Mouse (Mus musculus): ENCODE measurements around the gene B3galt6. TPM values are rescaled to one million over a fixed set of nuclear protein-coding genes. Genes with fewer than 3 reads are reported as not detected.

Gene B3galt6
- polyA plus RNA-seq, 1 experiment from 2014 or later = 14.5 TPM

DNA sequence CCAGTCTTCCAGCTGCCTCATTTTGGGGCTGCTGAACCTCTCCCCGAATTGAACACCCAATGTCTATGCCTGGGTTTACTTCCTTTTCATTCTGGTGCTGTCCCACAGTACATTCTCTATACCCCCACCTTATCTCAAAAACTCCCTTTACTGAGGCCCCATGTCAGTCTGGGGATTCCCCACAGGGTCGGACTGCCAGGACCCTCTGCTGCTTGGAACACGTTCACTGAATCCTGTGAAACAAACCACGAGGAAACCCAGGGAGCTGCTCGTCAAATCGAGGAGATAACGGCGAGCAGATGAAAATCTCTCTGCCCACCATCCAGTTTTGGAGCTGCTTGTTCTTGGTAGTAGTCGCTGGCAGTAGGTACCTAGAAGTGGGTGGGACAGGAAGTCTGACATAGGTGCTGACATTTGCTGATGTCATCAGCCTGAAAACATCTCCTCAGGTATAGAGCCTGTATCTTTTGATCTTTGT lies 29.5 kb upstream of the B3galt6 start:
- 73% methylated on average over 9 of the region's 9 CpGs for WGBS
- H3K4me1 ChIP-seq (replicated peaks; ENCODE audit: insufficient read depth, low read length) = peaks cover 7% of the 10 kb centered on the region; the same call in 1 of the 2 replicates

DNA sequence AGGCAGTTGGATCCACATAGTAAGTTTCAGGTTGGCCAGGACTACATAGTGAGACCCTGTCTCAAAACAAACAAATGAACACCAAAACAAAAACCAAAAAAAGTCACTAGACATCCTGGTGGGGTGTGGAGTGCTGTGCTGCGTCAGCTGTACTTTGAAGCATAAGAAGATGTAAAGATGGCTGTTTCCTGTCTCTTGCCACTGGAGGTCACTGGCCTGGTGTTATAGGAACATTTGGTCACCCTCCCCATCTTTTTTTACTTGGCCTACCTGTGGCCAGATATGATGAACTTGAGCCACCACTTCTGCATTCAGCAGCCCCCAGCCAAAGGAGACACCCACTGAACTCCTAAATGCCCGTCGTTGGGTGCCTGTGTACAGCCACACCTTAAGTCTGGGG lies 28.9 kb upstream of the B3galt6 start:
- Histone ChIP-seq H3K27ac (no peak overlapping the region), H3K36me3 (ENCODE audit: insufficient read depth, low read length) (no peaks in the 10 kb centered on the region), H3K27me3 (ENCODE audit: insufficient read depth, low read length) (no peaks in the 10 kb centered on the region), H3K9ac (ENCODE audit: low read depth, low read length) (no peak overlapping the region), H3K9me3 (replicated peaks; ENCODE audit: low read length) (no peaks in the 10 kb centered on the region), H3K4me1 (replicated peaks; ENCODE audit: insufficient read depth, low read length) (peaks cover 7% of the 10 kb centered on the region; the same call in 1 of the 2 replicates), H3K4me2 (ENCODE audit: low read length) (no peak overlapping the region), H3K4me3 (replicated peaks; ENCODE audit: low read depth, low read length) (no peak overlapping the region)
- ATAC-seq (replicated peaks; ENCODE audit: low FRiP score, low read depth) (no peak), DNase-seq (ENCODE audit: low spot score) (no peak)
- TF ChIP-seq CTCF (IDR thresholded peaks at IDR 0.05; ENCODE audit: low read depth) = no peak
- 68% methylated on average over 3 of the region's 3 CpGs for WGBS

More for the DNA sequence above, 29.5 kb upstream of the B3galt6 start:
- H3K27ac ChIP-seq = no peak overlapping the region
- H3K36me3 ChIP-seq (ENCODE audit: insufficient read depth, low read length) = no peaks in the 10 kb centered on the region
- DNase-seq (ENCODE audit: low spot score) = no peak
- H3K9me3 ChIP-seq (replicated peaks; ENCODE audit: low read length) = no peaks in the 10 kb centered on the region
- ATAC-seq (replicated peaks; ENCODE audit: low FRiP score, low read depth) = no peak
- H3K4me2 ChIP-seq (ENCODE audit: low read length) = no peak overlapping the region
- H3K27me3 ChIP-seq (ENCODE audit: insufficient read depth, low read length) = no peaks in the 10 kb centered on the region
- TF ChIP-seq CTCF (IDR thresholded peaks at IDR 0.05; ENCODE audit: low read depth) = no peak
- H3K9ac ChIP-seq (ENCODE audit: low read depth, low read length) = no peak overlapping the region
- H3K4me3 ChIP-seq (replicated peaks; ENCODE audit: low read depth, low read length) = no peak overlapping the region

DNA sequence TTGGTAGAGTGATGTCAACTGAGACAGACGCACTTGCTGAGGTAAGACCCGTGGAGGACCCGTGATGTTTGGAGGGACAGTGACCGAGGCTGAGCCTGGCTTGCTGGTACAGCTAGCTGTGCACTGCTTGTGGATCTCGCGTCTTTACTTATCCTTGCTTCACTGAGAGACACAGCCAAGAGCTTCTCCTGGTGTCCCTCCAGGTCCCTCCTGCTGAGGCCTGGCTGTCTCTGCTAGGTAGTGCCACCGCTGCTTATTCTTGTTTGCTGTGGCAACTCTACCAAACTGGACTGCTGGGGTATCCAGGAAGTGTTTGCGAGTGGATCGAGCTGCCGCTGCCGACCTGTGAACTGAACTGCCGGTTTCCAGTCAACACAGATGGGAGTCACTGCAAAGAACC lies 27.3 kb upstream of the B3galt6 start:
- no peaks in the 10 kb centered on the region for H3K4me1 ChIP-seq (replicated peaks; ENCODE audit: insufficient read depth, low read length)

DNA sequence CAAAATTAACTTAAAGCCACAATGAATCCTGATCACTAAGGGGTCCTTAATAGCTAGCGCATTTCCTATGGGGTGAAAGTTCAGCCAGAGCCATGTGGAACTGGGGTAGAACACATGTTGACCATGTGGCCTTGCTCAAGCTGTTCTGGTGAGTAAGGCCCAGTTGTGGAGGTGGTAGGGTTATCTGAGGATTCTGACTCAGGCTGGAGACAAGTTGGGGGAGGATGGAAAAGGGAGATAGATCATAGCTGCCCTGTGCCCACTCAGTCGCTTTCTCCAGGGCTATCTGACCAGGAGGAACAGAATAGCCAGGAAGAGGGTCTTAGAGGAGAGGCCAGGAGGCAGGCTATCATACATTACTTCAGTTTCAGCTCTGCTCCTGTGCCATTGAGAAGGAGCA lies 22.0 kb upstream of the B3galt6 start:
- Histone ChIP-seq H3K9ac (ENCODE audit: low read depth, low read length) (no peak overlapping the region), H3K36me3 (ENCODE audit: insufficient read depth, low read length) (peaks cover 37% of the 10 kb centered on the region), H3K4me2 (ENCODE audit: low read length) (no peak overlapping the region), H3K4me3 (replicated peaks; ENCODE audit: low read depth, low read length) (no peak overlapping the region), H3K27me3 (ENCODE audit: insufficient read depth, low read length) (no peaks in the 10 kb centered on the region), H3K27ac (no peak overlapping the region), H3K4me1 (replicated peaks; ENCODE audit: insufficient read depth, low read length) (no peaks in the 10 kb centered on the region), H3K9me3 (replicated peaks; ENCODE audit: low read length) (no peaks in the 10 kb centered on the region)
- ATAC-seq (replicated peaks; ENCODE audit: low FRiP score, low read depth) (no peak), DNase-seq (ENCODE audit: low spot score) (no peak)
- WGBS = 79% methylated on average over 2 of the region's 2 CpGs
- TF ChIP-seq CTCF (IDR thresholded peaks at IDR 0.05; ENCODE audit: low read depth) = no peak

More for the DNA sequence above, 27.3 kb upstream of the B3galt6 start:
- no peak overlapping the region for H3K4me3 ChIP-seq (replicated peaks; ENCODE audit: low read depth, low read length)
- H3K27ac ChIP-seq = no peak overlapping the region
- H3K36me3 ChIP-seq (ENCODE audit: insufficient read depth, low read length) = 0 out of 2 replicates have a peak, but pooled peaks cover 4% of the 10 kb centered on the region
- WGBS = 89% methylated on average over 12 of the region's 12 CpGs
- H3K27me3 ChIP-seq (ENCODE audit: insufficient read depth, low read length) = no peaks in the 10 kb centered on the region
- no peak overlapping the region for H3K9ac ChIP-seq (ENCODE audit: low read depth, low read length)
- ATAC-seq (replicated peaks; ENCODE audit: low FRiP score, low read depth) = no peak
- no peak for TF ChIP-seq CTCF (IDR thresholded peaks at IDR 0.05; ENCODE audit: low read depth)
- no peaks in the 10 kb centered on the region for H3K9me3 ChIP-seq (replicated peaks; ENCODE audit: low read length)
- H3K4me2 ChIP-seq (ENCODE audit: low read length) = no peak overlapping the region
- DNase-seq (ENCODE audit: low spot score) = no peak

DNA sequence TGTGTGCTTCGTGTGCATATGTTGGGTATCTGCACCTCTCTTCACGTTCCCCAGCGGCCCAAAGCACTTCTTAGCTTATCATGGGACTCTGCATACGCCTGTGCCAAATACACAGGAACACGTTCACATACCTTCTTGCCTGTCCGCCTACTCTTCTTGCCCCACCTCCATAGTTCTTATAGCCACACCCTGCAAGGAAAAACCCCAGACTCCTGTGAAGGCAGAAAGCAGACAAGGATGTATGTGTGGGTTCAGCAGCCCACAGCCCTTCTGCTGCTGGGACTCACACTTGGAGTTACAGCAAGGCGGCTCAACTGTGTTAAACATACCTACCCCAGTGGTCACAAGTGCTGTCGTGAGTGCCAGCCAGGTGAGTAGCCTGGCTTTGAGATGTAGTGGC lies 21.2 kb upstream of the B3galt6 start, which contains the start of gene Tnfrsf4:
Gene Tnfrsf4 (plus strand): TSS at position 207 of the 400 bp plus-strand sequence.
- no peak within 1 kb of the TSS for H3K27ac ChIP-seq
- H3K27me3 ChIP-seq (ENCODE audit: insufficient read depth, low read length) = no peaks in the 10 kb centered on the region
- 82% methylated on average over 8 of the region's 8 CpGs for WGBS
- no peak within 1 kb of the TSS for H3K9ac ChIP-seq (ENCODE audit: low read depth, low read length)
- TF ChIP-seq CTCF (IDR thresholded peaks at IDR 0.05; ENCODE audit: low read depth) = no peak
- no peak for DNase-seq (ENCODE audit: low spot score)
- no peak within 1 kb of the TSS for H3K4me3 ChIP-seq (replicated peaks; ENCODE audit: low read depth, low read length)
- H3K4me1 ChIP-seq (replicated peaks; ENCODE audit: insufficient read depth, low read length) = no peaks in the 10 kb centered on the region
- no peak for ATAC-seq (replicated peaks; ENCODE audit: low FRiP score, low read depth)
- peaks cover 45% of the 10 kb centered on the region for H3K36me3 ChIP-seq (ENCODE audit: insufficient read depth, low read length)
- H3K9me3 ChIP-seq (replicated peaks; ENCODE audit: low read length) = no peaks in the 10 kb centered on the region
- H3K4me2 ChIP-seq (ENCODE audit: low read length) = no peak within 1 kb of the TSS

DNA sequence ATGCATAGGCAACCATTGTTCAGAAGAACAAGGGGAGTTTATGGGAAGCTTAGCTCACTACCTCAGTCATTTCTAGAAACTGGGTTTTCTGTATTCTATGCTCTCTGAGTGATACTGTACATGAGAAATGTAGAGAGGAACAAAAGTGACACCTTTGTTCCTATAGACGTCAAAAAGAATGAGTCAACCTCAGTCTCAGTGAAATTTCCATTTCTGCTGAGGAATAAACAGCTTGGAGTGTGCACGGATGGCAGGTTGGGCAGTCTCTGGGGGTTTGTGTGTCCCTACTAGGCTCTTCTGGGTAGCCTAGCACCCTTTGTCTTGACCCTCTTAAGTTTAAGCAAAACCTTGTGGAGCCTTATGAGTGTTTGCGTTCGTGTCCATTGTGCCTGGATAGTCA lies 15.9 kb upstream of the B3galt6 start:
- no peak for ATAC-seq (replicated peaks; ENCODE audit: low FRiP score, low read depth)
- H3K27me3 ChIP-seq (ENCODE audit: insufficient read depth, low read length) = no peaks in the 10 kb centered on the region
- WGBS = 94% methylated on average over 4 of the region's 4 CpGs

DNA sequence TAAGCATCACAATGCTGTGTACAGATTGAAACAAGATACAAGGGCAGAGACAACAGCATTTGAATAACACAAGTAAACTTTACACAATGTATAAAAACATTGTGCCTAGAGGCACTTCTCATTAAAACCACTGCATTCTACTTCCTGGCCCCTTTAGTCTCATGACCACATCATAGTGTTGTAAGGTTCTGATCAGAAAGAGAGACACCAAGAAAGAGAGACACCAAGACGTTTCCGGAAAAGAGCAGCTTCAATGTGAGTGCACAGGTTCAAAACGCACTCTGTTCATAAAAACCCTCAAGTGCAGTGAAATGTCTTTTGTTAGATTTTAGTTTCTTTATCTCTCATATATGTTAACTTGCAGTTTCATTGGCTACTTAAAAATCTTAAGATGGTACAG lies 11.7 kb upstream of the B3galt6 start:
- Histone ChIP-seq H3K36me3 (ENCODE audit: insufficient read depth, low read length) (peaks cover 79% of the 10 kb centered on the region), H3K9me3 (replicated peaks; ENCODE audit: low read length) (no peaks in the 10 kb centered on the region), H3K4me2 (ENCODE audit: low read length) (no peak overlapping the region), H3K27me3 (ENCODE audit: insufficient read depth, low read length) (no peaks in the 10 kb centered on the region), H3K4me3 (replicated peaks; ENCODE audit: low read depth, low read length) (no peak overlapping the region), H3K9ac (ENCODE audit: low read depth, low read length) (no peak overlapping the region), H3K4me1 (replicated peaks; ENCODE audit: insufficient read depth, low read length) (no peaks in the 10 kb centered on the region), H3K27ac (no peak overlapping the region)
- TF ChIP-seq CTCF (IDR thresholded peaks at IDR 0.05; ENCODE audit: low read depth) = no peak
- 94% methylated on average over 3 of the region's 3 CpGs for WGBS
- ATAC-seq (replicated peaks; ENCODE audit: low FRiP score, low read depth) (no peak), DNase-seq (ENCODE audit: low spot score) (no peak)

More for the DNA sequence above, 15.9 kb upstream of the B3galt6 start:
- H3K4me3 ChIP-seq (replicated peaks; ENCODE audit: low read depth, low read length) = no peak overlapping the region
- H3K36me3 ChIP-seq (ENCODE audit: insufficient read depth, low read length) = peaks cover 80% of the 10 kb centered on the region
- H3K9ac ChIP-seq (ENCODE audit: low read depth, low read length) = no peak overlapping the region
- no peak overlapping the region for H3K27ac ChIP-seq
- H3K9me3 ChIP-seq (replicated peaks; ENCODE audit: low read length) = no peaks in the 10 kb centered on the region
- H3K4me1 ChIP-seq (replicated peaks; ENCODE audit: insufficient read depth, low read length) = no peaks in the 10 kb centered on the region
- DNase-seq (ENCODE audit: low spot score) = no peak
- no peak for TF ChIP-seq CTCF (IDR thresholded peaks at IDR 0.05; ENCODE audit: low read depth)
- H3K4me2 ChIP-seq (ENCODE audit: low read length) = no peak overlapping the region
